ENCODE assay signal across 7 mouse cellular contexts in genomic region chr19:6085417-6085879, GRCm38 (mm10). TPM values are rescaled to one million over a fixed set of nuclear protein-coding genes. Genes with fewer than 3 reads are reported as not detected.
DNase-seq lines count a peak whose midpoint lies in the region; ATAC-seq lines count a peak whose summit lies in the region.

No protein-coding gene starts in this region.

- peaks cover 55% of the 10 kb centered on the region for H3K4me1 ChIP-seq in erythroblast, embryonic 14.5 days (ENCODE audit: control insufficient read depth)
- peaks cover 39% of the 10 kb centered on the region for H3K4me1 ChIP-seq in liver, embryonic 15.5 days (replicated peaks)

- 0% methylated on average over 17 of the region's 17 CpGs for WGBS in liver, embryonic 15.5 days (ENCODE audit: insufficient replicate concordance)

- H3K4me3 ChIP-seq in erythroblast, embryonic 14.5 days (replicated peaks) = peak overlapping the region; percentile 76
- H3K4me3 ChIP-seq in liver, embryonic 15.5 days (replicated peaks) = peak overlapping the region; percentile 81

- H3K4me2 ChIP-seq in liver, embryonic 15.5 days = peak overlapping the region; percentile 85

- H3K27me3 ChIP-seq in erythroblast, embryonic 14.5 days (ENCODE audit: control insufficient read depth) = no peaks in the 10 kb centered on the region
- no peaks in the 10 kb centered on the region for H3K27me3 ChIP-seq in liver, embryonic 15.5 days

- peaks cover 82% of the 10 kb centered on the region for H3K36me3 ChIP-seq in erythroblast, embryonic 14.5 days (ENCODE audit: control insufficient read depth)
- peaks cover 72% of the 10 kb centered on the region for H3K36me3 ChIP-seq in liver, embryonic 15.5 days (replicated peaks)

- H3K27ac ChIP-seq in liver, embryonic 15.5 days (replicated peaks) = peak overlapping the region; percentile 92

- no peaks in the 10 kb centered on the region for H3K9me3 ChIP-seq in erythroblast, embryonic 14.5 days (ENCODE audit: control insufficient read depth, low read length)
- H3K9me3 ChIP-seq in liver, embryonic 15.5 days (replicated peaks) = no peaks in the 10 kb centered on the region

- ATAC-seq in CD4-positive, CD25-positive, alpha-beta regulatory T cell, adult 4 months = peak; percentile 78
- ATAC-seq in liver, embryonic 15.5 days (ENCODE audit: insufficient read depth) = peak; percentile 77

- peak overlapping the region; percentile 76 for H3K9ac ChIP-seq in liver, embryonic 15.5 days

- peak; percentile 51 for DNase-seq in T-cell, adult 2 months (ENCODE audit: low spot score)
- DNase-seq in induced T-regulatory cell, adult 2 months (ENCODE audit: low read depth) = peak; percentile 92
- DNase-seq in neural tube, embryonic 10.5 days (ENCODE audit: extremely low spot score, low spot score) = peak; percentile 68
- DNase-seq in thymus, postnatal 4 days = peak; percentile 73

RNA-seq across cellular contexts. Expression of gene Cdca5, which starts 0.7 kb away (rescaled TPM):
- polyA plus RNA-seq in CD4-positive, CD25-positive, alpha-beta regulatory T cell, adult 4 months (2017; shearing (Covaris generic)) = 1 to 10 TPM; 3.5 to 5.5 TPM
- 2.2 and 2.3 TPM in 2 replicates for polyA plus RNA-seq in erythroblast, embryonic 14.5 days (2012)
- 34.5 and 35.4 TPM in 2 replicates for polyA plus RNA-seq in liver, embryonic 15.5 days (2015; fragmentation: Nextera tagmentation; extraction: Ambion mirVana)

RNA-seq across cellular contexts. Expression of gene Zfpl1, which starts 0.7 kb away (rescaled TPM):
- 10 to 100 TPM; 36.7 to 51.4 TPM for polyA plus RNA-seq in CD4-positive, CD25-positive, alpha-beta regulatory T cell, adult 4 months (2017; shearing (Covaris generic))
- polyA plus RNA-seq in erythroblast, embryonic 14.5 days (2012) = 5.1 and 6.9 TPM in 2 replicates
- polyA plus RNA-seq in liver, embryonic 15.5 days (2015; fragmentation: Nextera tagmentation; extraction: Ambion mirVana) = 19.7 and 24.4 TPM in 2 replicates

RNA-seq across cellular contexts. Expression of gene Gm28374, which starts 3.4 kb away (rescaled TPM):
- not detected for polyA plus RNA-seq in CD4-positive, CD25-positive, alpha-beta regulatory T cell, adult 4 months (2017; shearing (Covaris generic))
- 0.06 TPM in 1 of 2 replicates, not detected in the other for polyA plus RNA-seq in erythroblast, embryonic 14.5 days (2012)
- polyA plus RNA-seq in liver, embryonic 15.5 days (2015; fragmentation: Nextera tagmentation; extraction: Ambion mirVana) = 0.48 and 0.67 TPM in 2 replicates

RNA-seq across cellular contexts. Expression of gene Tmem262, which starts 5.6 kb away (rescaled TPM):
- polyA plus RNA-seq in CD4-positive, CD25-positive, alpha-beta regulatory T cell, adult 4 months (2017; shearing (Covaris generic)) = not detected
- polyA plus RNA-seq in erythroblast, embryonic 14.5 days (2012) = not detected in 2 replicates
- polyA plus RNA-seq in liver, embryonic 15.5 days (2015; fragmentation: Nextera tagmentation; extraction: Ambion mirVana) = not detected in 2 replicates

RNA-seq across cellular contexts. Expression of gene Vps51, which starts 8.4 kb away (rescaled TPM):
- polyA plus RNA-seq in CD4-positive, CD25-positive, alpha-beta regulatory T cell, adult 4 months (2017; shearing (Covaris generic)) = 10 to 100 TPM; 27.9 to 39.0 TPM
- 3.9 and 4.9 TPM in 2 replicates for polyA plus RNA-seq in erythroblast, embryonic 14.5 days (2012)
- polyA plus RNA-seq in liver, embryonic 15.5 days (2015; fragmentation: Nextera tagmentation; extraction: Ambion mirVana) = 27.3 and 30.8 TPM in 2 replicates

Comparison
In these comparisons a context has a peak if more than half of its experiments do, and no peak if none do; other contexts are left out.
1. Peak in every context shown above with its lines: DNase-seq, ATAC-seq, H3K4me3 ChIP-seq and H3K27ac ChIP-seq.